Mouse (Mus musculus) neural tube, embryonic 12.5 days (tissue): ENCODE measurements around the gene Mpc2. TPM values are rescaled to one million over a fixed set of nuclear protein-coding genes. Genes with fewer than 3 reads are reported as not detected.
A peak's percentile ranks its signal among the peaks of the same experiment; 100 is the strongest.

Source experiments
- ATAC-seq: fragments of 200-750 bp; cut with Nextera tagmentation; 2 replicates; pipeline ENCODE4 v1.8.0; 2017; ENCODE audit warnings: low read depth, mild to moderate bottlenecking, moderate TSS enrichment, moderate library complexity; ENCODE audit not compliant: low FRiP score
- H3K27ac ChIP-seq: fragments of 300-500 bp; sonication (generic); 2 replicates; pipeline ENCODE4 v1.5.1; 2016
- H3K27me3 ChIP-seq: fragments of 300-500 bp; sonication (generic); replicated peaks from 2 replicates; pipeline ENCODE4 v1.6.1; 2016; ENCODE audit warnings: mild to moderate bottlenecking
- H3K36me3 ChIP-seq: fragments of 300-500 bp; sonication (generic); 2 replicates; pipeline ENCODE4 v1.6.1; 2016; ENCODE audit warnings: mild to moderate bottlenecking
- H3K4me1 ChIP-seq: fragments of 300-500 bp; sonication (generic); 2 replicates; pipeline ENCODE4 v1.6.1; 2016
- H3K4me2 ChIP-seq: fragments of 300-500 bp; sonication (generic); replicated peaks from 2 replicates; pipeline ENCODE4 v1.6.1; 2016; ENCODE audit warnings: mild to moderate bottlenecking
- H3K4me3 ChIP-seq: fragments of 300-500 bp; sonication (generic); 2 replicates; pipeline ENCODE4 v1.5.1; 2016
- H3K9ac ChIP-seq: fragments of 300-500 bp; sonication (generic); 2 replicates; pipeline ENCODE4 v1.6.1; 2016; ENCODE audit warnings: mild to moderate bottlenecking
- H3K9me3 ChIP-seq: fragments of 300-500 bp; sonication (generic); 2 replicates; pipeline ENCODE4 v1.6.1; 2016; ENCODE audit warnings: mild to moderate bottlenecking
- WGBS: fragments of 180-500 bp; shearing (Covaris S2); methylation state at CpG from one replicate; pipeline ENCODE4 v1.1.7; 2016; 5-methylcytosine and 5-hydroxymethylcytosine counted together
- polyA plus RNA-seq: library from polyadenylated mRNA; unstranded; fragments of >200 nt; fragmentation: Nextera tagmentation; extraction: Ambion mirVana; gene quantifications from 2 replicates; pipeline ENCODE4 v1.2.1, GENCODE M21; 2016

Mpc2 gene
- polyA plus RNA-seq: 141 and 145 TPM in 2 replicates

DNA sequence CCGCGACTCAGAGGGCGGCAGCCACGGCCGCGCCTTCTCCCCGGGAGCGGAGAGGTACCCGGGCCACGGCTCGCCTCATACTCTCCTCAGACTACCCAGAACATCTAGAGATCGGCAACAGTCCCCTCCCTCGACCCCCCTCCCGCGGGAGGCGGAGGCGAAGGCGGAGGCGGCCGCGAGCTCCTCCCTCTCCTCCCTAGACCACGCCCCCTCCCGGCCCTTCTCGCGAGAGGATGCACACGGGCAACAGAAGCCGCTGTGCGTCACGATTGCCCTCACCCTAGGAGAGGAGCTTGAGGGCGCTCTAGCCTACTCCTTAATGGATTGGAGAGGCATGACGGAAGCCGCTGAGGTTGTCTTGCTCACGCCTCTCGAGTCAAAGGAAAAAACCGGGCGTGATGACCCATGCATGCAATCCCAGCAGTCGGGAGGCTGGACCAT is at the start of gene Mpc2, which contains the start of gene Dcaf6:
TSS of gene Mpc2 (plus strand) at position 278 of the 441 bp plus-strand sequence.
TSS of gene Dcaf6 (minus strand) at position 116 of the 441 bp plus-strand sequence.
- Histone ChIP-seq H3K9ac (peak within 1 kb of the TSS; percentile 79), H3K36me3 (no peaks in the 10 kb centered on the region), H3K9me3 (no peaks in the 10 kb centered on the region), H3K4me2 (peak within 1 kb of the TSS; percentile 87), H3K4me3 (peak within 1 kb of the TSS; percentile 92), H3K27me3 (no peaks in the 10 kb centered on the region), H3K4me1 (peaks cover 8% of the 10 kb centered on the region), H3K27ac (peak within 1 kb of the TSS; percentile 82)
- peak; percentile 96 for ATAC-seq
- WGBS: under 1% methylated on average over 37 of the region's 37 CpGs

GRCm38 (mm10) chr1:165421357-165421915 is 39.0 kb upstream of the Mpc2 start:
- H3K4me3 ChIP-seq: no peak overlapping the region
- WGBS: 84% methylated on average over 7 of the region's 7 CpGs
- H3K27me3 ChIP-seq: no peaks in the 10 kb centered on the region
- H3K9ac ChIP-seq: no peak overlapping the region
- H3K27ac ChIP-seq: no peak overlapping the region
- H3K4me2 ChIP-seq: no peak overlapping the region
- H3K36me3 ChIP-seq: no peaks in the 10 kb centered on the region
- ATAC-seq: no peak
- H3K9me3 ChIP-seq: no peaks in the 10 kb centered on the region
- H3K4me1 ChIP-seq: no peaks in the 10 kb centered on the region

DNA sequence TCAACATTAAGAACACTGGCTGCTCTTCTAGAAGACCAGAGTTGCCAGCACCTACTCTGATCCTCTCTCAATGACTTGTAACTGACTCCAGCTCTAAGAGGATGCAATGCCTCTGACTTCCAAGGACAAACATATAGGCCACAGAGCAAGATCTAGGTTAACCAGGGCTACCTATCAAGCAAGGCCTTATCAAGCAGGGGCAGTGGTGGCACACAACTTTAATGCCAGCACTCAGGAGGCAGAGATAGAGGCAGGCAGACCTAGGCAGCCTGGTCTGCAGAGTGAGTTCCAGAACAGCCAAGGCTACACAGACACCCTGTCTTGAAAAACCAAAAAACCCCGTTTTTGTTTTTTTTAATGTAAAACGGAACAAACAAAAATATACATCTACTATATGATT is 34.2 kb upstream of the Mpc2 start:
- Histone ChIP-seq H3K36me3 (no peaks in the 10 kb centered on the region), H3K9ac (no peak overlapping the region), H3K4me1 (no peaks in the 10 kb centered on the region), H3K27ac (no peak overlapping the region), H3K27me3 (no peaks in the 10 kb centered on the region), H3K9me3 (no peaks in the 10 kb centered on the region), H3K4me3 (no peak overlapping the region), H3K4me2 (no peak overlapping the region)
- WGBS: 91% methylated on average over 2 of the region's 2 CpGs
- no peak for ATAC-seq

- no peak overlapping the region for H3K4me3 ChIP-seq
- H3K4me2 ChIP-seq: no peak overlapping the region
- no peak for ATAC-seq
- no peaks in the 10 kb centered on the region for H3K9me3 ChIP-seq
- H3K9ac ChIP-seq: no peak overlapping the region
- H3K27ac ChIP-seq: no peak overlapping the region
- no peaks in the 10 kb centered on the region for H3K4me1 ChIP-seq
- H3K27me3 ChIP-seq: no peaks in the 10 kb centered on the region
- no peaks in the 10 kb centered on the region; the same call in 1 of the 2 replicates for H3K36me3 ChIP-seq
- 81% methylated on average over 1 of the region's 1 CpGs for WGBS
Observed at GRCm38 (mm10) chr1:165432883-165433282, 27.6 kb upstream of the Mpc2 start.

DNA sequence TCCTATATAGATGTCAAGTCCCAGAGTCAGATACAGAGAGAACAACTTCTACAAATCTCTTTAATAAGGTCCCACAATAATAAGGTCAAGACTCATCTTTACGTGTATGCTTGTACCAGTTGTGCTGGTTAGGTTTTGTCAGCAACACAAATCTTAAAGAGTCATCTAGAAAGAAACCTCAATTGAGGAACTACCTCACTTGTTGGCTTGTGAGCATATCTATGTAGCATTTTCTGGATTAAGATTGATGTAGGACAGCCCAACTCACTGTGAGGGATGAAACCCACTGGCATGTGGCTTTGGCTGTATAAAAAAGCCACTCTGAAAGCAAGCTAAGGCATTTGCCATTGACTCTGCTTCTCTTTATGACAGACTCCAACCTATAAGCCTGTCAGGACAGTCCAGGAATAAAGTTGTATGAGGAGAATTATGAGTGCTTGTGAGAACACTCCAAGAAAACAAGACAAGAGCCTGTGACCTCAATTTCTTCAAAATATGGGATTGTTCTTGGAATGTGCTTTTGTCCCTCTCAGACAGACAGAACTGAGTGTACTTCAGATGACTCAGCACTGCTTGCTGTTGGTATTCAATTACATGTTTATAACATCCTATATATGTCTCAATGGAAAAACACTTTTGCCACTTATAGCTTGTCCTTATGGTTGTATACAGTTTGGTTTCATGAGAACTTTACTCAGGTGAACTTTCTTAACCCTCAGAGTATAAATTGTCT is 22.0 kb upstream of the Mpc2 start:
- H3K27ac ChIP-seq: no peak overlapping the region
- WGBS: 93% methylated on average over 1 of the region's 1 CpGs
- no peaks in the 10 kb centered on the region; the same call in 1 of the 2 replicates for H3K36me3 ChIP-seq
- no peak overlapping the region for H3K4me3 ChIP-seq
- H3K4me1 ChIP-seq: no peaks in the 10 kb centered on the region
- no peaks in the 10 kb centered on the region for H3K9me3 ChIP-seq
- H3K9ac ChIP-seq: no peak overlapping the region
- no peaks in the 10 kb centered on the region for H3K27me3 ChIP-seq
- H3K4me2 ChIP-seq: no peak overlapping the region
- no peak for ATAC-seq

- Histone ChIP-seq H3K4me2 (no peak overlapping the region), H3K36me3 (no peaks in the 10 kb centered on the region), H3K27me3 (no peaks in the 10 kb centered on the region), H3K27ac (no peak overlapping the region), H3K4me1 (no peaks in the 10 kb centered on the region), H3K4me3 (no peak overlapping the region), H3K9me3 (no peaks in the 10 kb centered on the region), H3K9ac (no peak overlapping the region)
- ATAC-seq: no peak
- WGBS: 73% methylated on average over 3 of the region's 3 CpGs
Observed at GRCm38 (mm10) chr1:165440788-165441187, 19.6 kb upstream of the Mpc2 start.

GRCm38 (mm10) chr1:165441201-165441600 is 19.2 kb upstream of the Mpc2 start:
- Histone ChIP-seq H3K27ac (no peak overlapping the region), H3K9ac (no peak overlapping the region), H3K4me1 (no peaks in the 10 kb centered on the region), H3K9me3 (no peaks in the 10 kb centered on the region), H3K4me2 (no peak overlapping the region), H3K36me3 (no peaks in the 10 kb centered on the region), H3K27me3 (no peaks in the 10 kb centered on the region), H3K4me3 (no peak overlapping the region)
- ATAC-seq: no peak

DNA sequence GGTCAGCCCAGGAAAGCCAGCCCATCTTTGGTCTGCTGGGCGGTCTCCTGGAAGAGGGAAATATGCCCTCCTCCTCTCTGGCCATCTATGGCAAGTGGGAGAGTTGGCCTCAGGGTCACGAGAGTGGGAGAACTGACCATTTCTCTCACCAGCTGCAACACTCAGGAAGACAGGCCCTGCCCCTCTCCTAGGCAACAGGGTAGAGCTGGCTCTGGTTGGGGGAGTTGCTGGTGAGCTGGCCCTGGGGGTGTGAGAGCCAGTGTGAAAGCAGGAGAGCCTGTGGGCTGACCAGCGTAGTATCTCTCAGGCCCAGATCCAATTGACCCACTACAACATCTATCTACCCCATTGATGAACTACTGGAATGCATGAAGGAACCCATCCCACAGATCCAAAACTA is 18.7 kb upstream of the Mpc2 start:
- H3K27ac ChIP-seq: no peak overlapping the region
- no peaks in the 10 kb centered on the region for H3K36me3 ChIP-seq
- no peak overlapping the region for H3K4me2 ChIP-seq
- no peaks in the 10 kb centered on the region for H3K27me3 ChIP-seq
- no peak for ATAC-seq
- no peak overlapping the region for H3K4me3 ChIP-seq
- H3K9me3 ChIP-seq: no peaks in the 10 kb centered on the region
- WGBS: 88% methylated on average over 3 of the region's 3 CpGs
- no peak overlapping the region for H3K9ac ChIP-seq
- no peaks in the 10 kb centered on the region for H3K4me1 ChIP-seq

- peak overlapping the region; percentile 92 for H3K4me3 ChIP-seq
- peak overlapping the region; percentile 79 for H3K9ac ChIP-seq
- H3K4me1 ChIP-seq: peaks cover 8% of the 10 kb centered on the region
- no peaks in the 10 kb centered on the region for H3K36me3 ChIP-seq
- ATAC-seq: no peak
- H3K27me3 ChIP-seq: no peaks in the 10 kb centered on the region
- H3K4me2 ChIP-seq: peak overlapping the region; percentile 87
- no peak overlapping the region for H3K27ac ChIP-seq
- 0 out of 2 replicates have a peak, but pooled peaks cover 3% of the 10 kb centered on the region for H3K9me3 ChIP-seq
- 21% methylated on average over 7 of the region's 7 CpGs for WGBS
Observed at GRCm38 (mm10) chr1:165459041-165459502, 1.4 kb upstream of the Mpc2 start.

- peak overlapping the region; percentile 79 for H3K9ac ChIP-seq
- no peaks in the 10 kb centered on the region for H3K9me3 ChIP-seq
- H3K4me1 ChIP-seq: peaks cover 8% of the 10 kb centered on the region
- no peak; the same call in 1 of the 2 replicates for ATAC-seq
- H3K27ac ChIP-seq: peak overlapping the region; percentile 82
- under 1% methylated on average over 60 of the region's 60 CpGs for WGBS
- peak overlapping the region; percentile 87 for H3K4me2 ChIP-seq
- peak overlapping the region; percentile 92 for H3K4me3 ChIP-seq
- H3K27me3 ChIP-seq: no peaks in the 10 kb centered on the region
- H3K36me3 ChIP-seq: no peaks in the 10 kb centered on the region
Observed at GRCm38 (mm10) chr1:165459503-165460181, 795 bp upstream of the Mpc2 start.

- peak; percentile 98 for ATAC-seq
- Histone ChIP-seq H3K36me3 (no peaks in the 10 kb centered on the region), H3K4me3 (peak overlapping the region; percentile 92), H3K27me3 (no peaks in the 10 kb centered on the region), H3K9ac (peak overlapping the region; percentile 79), H3K4me2 (peak overlapping the region; percentile 87), H3K27ac (peak overlapping the region; percentile 82), H3K9me3 (no peaks in the 10 kb centered on the region), H3K4me1 (peaks cover 8% of the 10 kb centered on the region)
- WGBS: under 1% methylated on average over 41 of the region's 41 CpGs
Observed at GRCm38 (mm10) chr1:165460801-165461377, 452 bp downstream of the Mpc2 start.

DNA sequence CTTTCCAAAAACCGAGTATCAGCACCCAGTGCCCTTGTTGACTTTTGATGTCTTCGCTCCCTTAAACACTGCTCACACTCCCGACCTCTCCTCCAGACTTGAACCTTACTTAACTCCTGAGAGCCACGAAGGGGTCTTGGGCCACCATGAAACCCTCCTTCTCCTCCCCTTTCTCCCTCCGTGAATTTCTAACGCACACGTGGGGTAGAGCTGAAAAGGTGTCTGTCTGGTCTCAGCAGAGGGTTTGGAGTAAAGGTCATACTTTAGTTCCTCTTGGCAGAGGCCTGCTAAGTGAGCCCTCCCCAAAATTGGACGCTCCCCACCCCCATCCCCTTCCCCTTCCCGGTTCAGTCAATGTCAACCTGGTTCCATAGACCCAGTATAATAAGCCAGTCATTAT is 1.2 kb downstream of the Mpc2 start:
- Histone ChIP-seq H3K4me3 (peak overlapping the region; percentile 92), H3K4me1 (peaks cover 8% of the 10 kb centered on the region), H3K4me2 (peak overlapping the region; percentile 87), H3K36me3 (no peaks in the 10 kb centered on the region), H3K27ac (no peak overlapping the region), H3K9ac (peak overlapping the region; percentile 73), H3K9me3 (no peaks in the 10 kb centered on the region), H3K27me3 (no peaks in the 10 kb centered on the region)
- no peak for ATAC-seq
- WGBS: 3% methylated on average over 9 of the region's 9 CpGs
